Mouse (Mus musculus) forebrain, embryonic 13.5 days (tissue): ENCODE results near the gene Gm49378. TPM values are rescaled to one million over a fixed set of nuclear protein-coding genes. Genes with fewer than 3 reads are reported as not detected.

Source experiments
- ATAC-seq: fragments of 200-750 bp; cut with Nextera tagmentation; 2 replicates; pipeline ENCODE4 v1.8.0; 2017
- H3K27ac ChIP-seq: fragments of 300-500 bp; sonication (generic); 2 replicates; pipeline ENCODE4 v1.5.1; 2015; ENCODE audit warnings: inconsistent platforms, mild to moderate bottlenecking, moderate library complexity
- H3K27me3 ChIP-seq: fragments of 300-500 bp; sonication (generic); 2 replicates; pipeline ENCODE4 v1.6.1; 2015; ENCODE audit warnings: mild to moderate bottlenecking, inconsistent platforms
- H3K36me3 ChIP-seq: fragments of 300-500 bp; sonication (generic); 2 replicates; pipeline ENCODE4 v1.6.1; 2015; ENCODE audit warnings: mild to moderate bottlenecking, inconsistent platforms; ENCODE audit not compliant: poor library complexity, severe bottlenecking
- H3K4me1 ChIP-seq: fragments of 300-500 bp; sonication (generic); 2 replicates; pipeline ENCODE4 v1.6.1; 2015; ENCODE audit warnings: inconsistent platforms
- H3K4me2 ChIP-seq: fragments of 300-500 bp; sonication (generic); 2 replicates; pipeline ENCODE4 v1.6.1; 2015; ENCODE audit warnings: inconsistent platforms, mild to moderate bottlenecking, moderate library complexity
- H3K4me3 ChIP-seq: fragments of 300-500 bp; sonication (generic); 2 replicates; pipeline ENCODE4 v1.5.1; 2015; ENCODE audit warnings: mild to moderate bottlenecking, inconsistent platforms
- H3K9ac ChIP-seq: fragments of 300-500 bp; sonication (generic); 2 replicates; pipeline ENCODE4 v1.6.1; 2015; ENCODE audit warnings: mild to moderate bottlenecking, inconsistent platforms
- H3K9me3 ChIP-seq: fragments of 300-500 bp; sonication (generic); replicated peaks from 2 replicates; pipeline ENCODE4 v1.6.1; 2016; ENCODE audit warnings: inconsistent platforms
- WGBS: fragments of 180-500 bp; shearing (Covaris S2); methylation state at CpG from one replicate; pipeline ENCODE4 v1.1.7; 2015; 5-methylcytosine and 5-hydroxymethylcytosine counted together
- polyA plus RNA-seq: library from polyadenylated mRNA; unstranded; fragments of >200 nt; fragmentation: Nextera tagmentation; extraction: Ambion mirVana; gene quantifications from 2 replicates; pipeline ENCODE4 v1.2.1, GENCODE M21; 2015

Gene Gm49378
- polyA plus RNA-seq, 1 experiment from 2014 or later: 1.5 TPM

GRCm38 (mm10) chr14:55618486-55619195 is 19.1 kb downstream of the Gm49378 start:
- Histone ChIP-seq H3K27ac (no peak overlapping the region), H3K4me3 (peak overlapping the region; percentile 22), H3K4me1 (0 out of 2 replicates have a peak, but pooled peaks cover 5% of the 10 kb centered on the region), H3K27me3 (no peaks in the 10 kb centered on the region), H3K36me3 (peaks cover 3% of the 10 kb centered on the region), H3K9ac (peak overlapping the region; percentile 30; the same call in 1 of the 2 replicates), H3K4me2 (peak overlapping the region; percentile 13), H3K9me3 (no peaks in the 10 kb centered on the region)
- WGBS: 52% methylated on average over 22 of the region's 22 CpGs
- ATAC-seq: peak; percentile 53; the same call in 1 of the 2 replicates

- Histone ChIP-seq H3K27me3 (no peaks in the 10 kb centered on the region), H3K4me3 (peak within 1 kb of the TSS; percentile 22), H3K27ac (no peak within 1 kb of the TSS), H3K9ac (peak within 1 kb of the TSS; percentile 30; the same call in 1 of the 2 replicates), H3K36me3 (no peaks in the 10 kb centered on the region), H3K4me2 (peak within 1 kb of the TSS; percentile 13), H3K9me3 (no peaks in the 10 kb centered on the region), H3K4me1 (0 out of 2 replicates have a peak, but pooled peaks cover 5% of the 10 kb centered on the region)
- WGBS: 25% methylated on average over 21 of the region's 21 CpGs
- ATAC-seq: peak; percentile 71
Measured at GRCm38 (mm10) chr14:55617822-55618221, 19.9 kb downstream of the Gm49378 start, which contains the start of gene Rec8. Rec8 (plus strand) TSS chr14:55618037.

GRCm38 (mm10) chr14:55616844-55617243 is 20.9 kb downstream of the Gm49378 start:
- Histone ChIP-seq H3K36me3 (no peaks in the 10 kb centered on the region), H3K27ac (no peak overlapping the region), H3K4me1 (0 out of 2 replicates have a peak, but pooled peaks cover 5% of the 10 kb centered on the region), H3K4me3 (no peak overlapping the region), H3K4me2 (no peak overlapping the region), H3K27me3 (no peaks in the 10 kb centered on the region), H3K9me3 (no peaks in the 10 kb centered on the region), H3K9ac (no peak overlapping the region)
- no peak for ATAC-seq
- 91% methylated on average over 2 of the region's 2 CpGs for WGBS

- no peaks in the 10 kb centered on the region for H3K27me3 ChIP-seq
- no peak overlapping the region for H3K9ac ChIP-seq
- H3K9me3 ChIP-seq: no peaks in the 10 kb centered on the region
- no peak overlapping the region for H3K27ac ChIP-seq
- no peak overlapping the region for H3K4me2 ChIP-seq
- no peaks in the 10 kb centered on the region for H3K36me3 ChIP-seq
- ATAC-seq: no peak
- no peak overlapping the region for H3K4me3 ChIP-seq
- H3K4me1 ChIP-seq: 0 out of 2 replicates have a peak, but pooled peaks cover 5% of the 10 kb centered on the region
- WGBS: 42% methylated on average over 2 of the region's 2 CpGs
Measured at GRCm38 (mm10) chr14:55615876-55616275, 21.8 kb downstream of the Gm49378 start.

GRCm38 (mm10) chr14:55614565-55615178 is 23.0 kb downstream of the Gm49378 start:
- no peaks in the 10 kb centered on the region for H3K27me3 ChIP-seq
- no peak overlapping the region for H3K4me2 ChIP-seq
- WGBS: 83% methylated on average over 7 of the region's 7 CpGs
- H3K9me3 ChIP-seq: no peaks in the 10 kb centered on the region
- peaks cover 4% of the 10 kb centered on the region for H3K36me3 ChIP-seq
- ATAC-seq: no peak
- no peak overlapping the region for H3K4me3 ChIP-seq
- 0 out of 2 replicates have a peak, but pooled peaks cover 5% of the 10 kb centered on the region for H3K4me1 ChIP-seq
- no peak overlapping the region for H3K9ac ChIP-seq
- no peak overlapping the region for H3K27ac ChIP-seq

- H3K4me3 ChIP-seq: no peak overlapping the region
- whole genome bisulfite sequencing: 61% methylated on average over 6 of the region's 6 CpGs
- no peak for ATAC-seq
- no peak overlapping the region for H3K27ac ChIP-seq
- H3K27me3 ChIP-seq: no peaks in the 10 kb centered on the region
- no peak overlapping the region for H3K9ac ChIP-seq
- no peaks in the 10 kb centered on the region for H3K4me1 ChIP-seq
- H3K4me2 ChIP-seq: no peak overlapping the region
- H3K36me3 ChIP-seq: peaks cover 17% of the 10 kb centered on the region
- no peaks in the 10 kb centered on the region for H3K9me3 ChIP-seq
Measured at GRCm38 (mm10) chr14:55613346-55613745, 24.3 kb downstream of the Gm49378 start.

- ATAC-seq: no peak
Measured at GRCm38 (mm10) chr14:55608339-55608738, 29.4 kb downstream of the Gm49378 start.

GRCm38 (mm10) chr14:55605743-55606459 is 31.8 kb downstream of the Gm49378 start:
- H3K27me3 ChIP-seq: no peaks in the 10 kb centered on the region
- H3K4me1 ChIP-seq: no peaks in the 10 kb centered on the region; the same call in 1 of the 2 replicates
- H3K27ac ChIP-seq: no peak overlapping the region
- no peaks in the 10 kb centered on the region for H3K9me3 ChIP-seq
- no peak overlapping the region for H3K4me3 ChIP-seq
- ATAC-seq: no peak
- no peak overlapping the region for H3K9ac ChIP-seq
- peaks cover 79% of the 10 kb centered on the region for H3K36me3 ChIP-seq
- WGBS: 94% methylated on average over 16 of the region's 16 CpGs
- no peak overlapping the region for H3K4me2 ChIP-seq

More at GRCm38 (mm10) chr14:55608339-55608738, 29.4 kb downstream of the Gm49378 start:
- Histone ChIP-seq H3K27ac (no peak overlapping the region), H3K4me1 (no peaks in the 10 kb centered on the region; the same call in 1 of the 2 replicates), H3K27me3 (no peaks in the 10 kb centered on the region), H3K4me3 (no peak overlapping the region), H3K4me2 (no peak overlapping the region), H3K36me3 (peaks cover 54% of the 10 kb centered on the region), H3K9ac (no peak overlapping the region), H3K9me3 (no peaks in the 10 kb centered on the region)
- WGBS: 93% methylated on average over 6 of the region's 6 CpGs

GRCm38 (mm10) chr14:55604823-55605222 is 32.9 kb downstream of the Gm49378 start:
- H3K36me3 ChIP-seq: peaks cover 87% of the 10 kb centered on the region
- H3K4me2 ChIP-seq: no peak overlapping the region
- no peaks in the 10 kb centered on the region for H3K9me3 ChIP-seq
- no peaks in the 10 kb centered on the region for H3K27me3 ChIP-seq
- WGBS: 95% methylated on average over 11 of the region's 11 CpGs
- H3K4me3 ChIP-seq: no peak overlapping the region
- H3K27ac ChIP-seq: no peak overlapping the region
- no peaks in the 10 kb centered on the region; the same call in 1 of the 2 replicates for H3K4me1 ChIP-seq
- no peak overlapping the region for H3K9ac ChIP-seq
- ATAC-seq: no peak

- H3K27me3 ChIP-seq: no peaks in the 10 kb centered on the region
- H3K9me3 ChIP-seq: no peaks in the 10 kb centered on the region
- peaks cover 87% of the 10 kb centered on the region for H3K36me3 ChIP-seq
- H3K27ac ChIP-seq: 0 out of 2 replicates have a peak overlapping the region, but pooled peaks have one; percentile 14
- ATAC-seq: peak; percentile 91
- H3K4me1 ChIP-seq: no peaks in the 10 kb centered on the region; the same call in 1 of the 2 replicates
- H3K4me3 ChIP-seq: peak overlapping the region; percentile 27
- H3K9ac ChIP-seq: peak overlapping the region; percentile 43; the same call in 1 of the 2 replicates
- 19% methylated on average over 19 of the region's 19 CpGs for WGBS
- H3K4me2 ChIP-seq: peak overlapping the region; percentile 52
Measured at GRCm38 (mm10) chr14:55603633-55604576, 33.8 kb downstream of the Gm49378 start.

- Histone ChIP-seq H3K9ac (peak within 1 kb of the TSS; percentile 43; the same call in 1 of the 2 replicates), H3K27me3 (no peaks in the 10 kb centered on the region), H3K4me1 (no peaks in the 10 kb centered on the region; the same call in 1 of the 2 replicates), H3K27ac (0 out of 2 replicates have a peak within 1 kb of the TSS, but pooled peaks have one; percentile 14), H3K4me3 (peak within 1 kb of the TSS; percentile 27), H3K4me2 (peak within 1 kb of the TSS; percentile 52), H3K9me3 (no peaks in the 10 kb centered on the region), H3K36me3 (peaks cover 87% of the 10 kb centered on the region)
- WGBS: 89% methylated on average over 7 of the region's 7 CpGs
- ATAC-seq: no peak
Measured at GRCm38 (mm10) chr14:55603271-55603632, 34.4 kb downstream of the Gm49378 start, which contains the start of gene Irf9. Irf9 (plus strand) TSS chr14:55603571.
